Mouse (Mus musculus) forebrain, embryonic 12.5 days (tissue): ENCODE measurements at regions not wholly inside any gene's neighbourhood (a gene's known extent, or its start where the extent isn't known, plus 50 kb on each side); places are given as distances from the start of the nearest gene placed in this dataset.

ENCODE experiments used
- ATAC-seq: fragments of 200-750 bp; cut with Nextera tagmentation; 2 replicates; pipeline ENCODE4 v1.8.0; 2017; ENCODE audit warnings: moderate TSS enrichment; ENCODE audit not compliant: low FRiP score
- H3K27ac ChIP-seq: fragments of 300-500 bp; sonication (generic); 2 replicates; pipeline ENCODE4 v1.5.1; 2016; ENCODE audit warnings: mild to moderate bottlenecking
- H3K27me3 ChIP-seq: fragments of 300-500 bp; sonication (generic); 2 replicates; pipeline ENCODE4 v1.6.1; 2016; ENCODE audit warnings: mild to moderate bottlenecking
- H3K36me3 ChIP-seq: fragments of 300-500 bp; sonication (generic); replicated peaks from 2 replicates; pipeline ENCODE4 v1.6.1; 2016; ENCODE audit warnings: mild to moderate bottlenecking
- H3K4me1 ChIP-seq: fragments of 300-500 bp; sonication (generic); 2 replicates; pipeline ENCODE4 v1.6.1; 2016
- H3K4me2 ChIP-seq: fragments of 300-500 bp; sonication (generic); 2 replicates; pipeline ENCODE4 v1.6.1; 2016; ENCODE audit warnings: mild to moderate bottlenecking, moderate library complexity
- H3K4me3 ChIP-seq: fragments of 300-500 bp; sonication (generic); replicated peaks from 2 replicates; pipeline ENCODE4 v1.5.1; 2016; ENCODE audit warnings: mild to moderate bottlenecking
- H3K9ac ChIP-seq: fragments of 300-500 bp; sonication (generic); 2 replicates; pipeline ENCODE4 v1.6.1; 2016; ENCODE audit warnings: mild to moderate bottlenecking
- H3K9me3 ChIP-seq: fragments of 300-500 bp; sonication (generic); 2 replicates; pipeline ENCODE4 v1.6.1; 2016
- WGBS: fragments of 180-500 bp; shearing (Covaris S2); methylation state at CpG from one replicate; pipeline ENCODE4 v1.1.7; 2016; 5-methylcytosine and 5-hydroxymethylcytosine counted together

- peak; percentile 28 for ATAC-seq
- peaks cover 12% of the 10 kb centered on the region for H3K27me3 ChIP-seq
- H3K4me1 ChIP-seq = peaks cover 48% of the 10 kb centered on the region
- H3K36me3 ChIP-seq = no peaks in the 10 kb centered on the region
- no peak overlapping the region; the same call in 1 of the 2 replicates for H3K9ac ChIP-seq
- H3K9me3 ChIP-seq = no peaks in the 10 kb centered on the region
- no peak overlapping the region; the same call in 1 of the 2 replicates for H3K4me2 ChIP-seq
- no peak overlapping the region for H3K4me3 ChIP-seq
- 23% methylated on average over 10 of the region's 10 CpGs for WGBS
- 0 out of 2 replicates have a peak overlapping the region, but pooled peaks have one; percentile 46 for H3K27ac ChIP-seq
Measured at GRCm38 (mm10) chr8:25389371-25389855, 565.2 kb upstream of the Adam5 start.

- Histone ChIP-seq H3K4me1 (peaks cover 48% of the 10 kb centered on the region), H3K4me3 (no peak overlapping the region), H3K27ac (no peak overlapping the region), H3K4me2 (no peak overlapping the region), H3K9me3 (no peaks in the 10 kb centered on the region), H3K36me3 (no peaks in the 10 kb centered on the region), H3K9ac (no peak overlapping the region), H3K27me3 (peaks cover 11% of the 10 kb centered on the region; the same call in 1 of the 2 replicates)
- 58% methylated on average over 9 of the region's 9 CpGs for WGBS
- ATAC-seq = no peak
Measured at GRCm38 (mm10) chr8:25388811-25389210, 564.6 kb upstream of the Adam5 start.

- ATAC-seq = no peak
- WGBS = 76% methylated on average over 5 of the region's 5 CpGs
- peaks cover 20% of the 10 kb centered on the region for H3K4me1 ChIP-seq
Measured at GRCm38 (mm10) chr8:25385186-25385585, 561.0 kb upstream of the Adam5 start.

GRCm38 (mm10) chr8:25384591-25384990, 560.4 kb upstream of the Adam5 start:
- Histone ChIP-seq H3K4me2 (no peak overlapping the region), H3K27me3 (0 out of 2 replicates have a peak, but pooled peaks cover 5% of the 10 kb centered on the region), H3K4me3 (no peak overlapping the region), H3K9me3 (no peaks in the 10 kb centered on the region), H3K36me3 (no peaks in the 10 kb centered on the region), H3K4me1 (peaks cover 14% of the 10 kb centered on the region), H3K9ac (no peak overlapping the region), H3K27ac (no peak overlapping the region)
- WGBS = 87% methylated on average over 2 of the region's 2 CpGs
- ATAC-seq = no peak

More at GRCm38 (mm10) chr8:25385186-25385585, 561.0 kb upstream of the Adam5 start:
- Histone ChIP-seq H3K27me3 (0 out of 2 replicates have a peak, but pooled peaks cover 5% of the 10 kb centered on the region), H3K9ac (no peak overlapping the region), H3K4me3 (no peak overlapping the region), H3K9me3 (no peaks in the 10 kb centered on the region), H3K27ac (no peak overlapping the region), H3K4me2 (no peak overlapping the region), H3K36me3 (no peaks in the 10 kb centered on the region)

GRCm38 (mm10) chr8:25373276-25373675, 549.1 kb upstream of the Adam5 start:
- no peaks in the 10 kb centered on the region for H3K36me3 ChIP-seq
- H3K4me2 ChIP-seq = no peak overlapping the region
- H3K4me1 ChIP-seq = peaks cover 10% of the 10 kb centered on the region
- no peaks in the 10 kb centered on the region for H3K9me3 ChIP-seq
- no peak overlapping the region for H3K9ac ChIP-seq
- no peak overlapping the region for H3K27ac ChIP-seq
- no peak for ATAC-seq
- H3K27me3 ChIP-seq = peaks cover 15% of the 10 kb centered on the region; the same call in 1 of the 2 replicates
- WGBS = 70% methylated on average over 8 of the region's 8 CpGs
- H3K4me3 ChIP-seq = no peak overlapping the region

- Histone ChIP-seq H3K9me3 (no peaks in the 10 kb centered on the region), H3K4me3 (no peak overlapping the region), H3K9ac (no peak overlapping the region), H3K27me3 (peaks cover 15% of the 10 kb centered on the region; the same call in 1 of the 2 replicates), H3K27ac (no peak overlapping the region), H3K36me3 (no peaks in the 10 kb centered on the region), H3K4me2 (no peak overlapping the region), H3K4me1 (peaks cover 18% of the 10 kb centered on the region)
- ATAC-seq = no peak
- 43% methylated on average over 11 of the region's 11 CpGs for whole genome bisulfite sequencing
Measured at GRCm38 (mm10) chr8:25370947-25371346, 546.8 kb upstream of the Adam5 start.

- no peaks in the 10 kb centered on the region for H3K9me3 ChIP-seq
- H3K4me3 ChIP-seq = no peak overlapping the region
- 85% methylated on average over 2 of the region's 2 CpGs for WGBS
- ATAC-seq = no peak
- H3K4me1 ChIP-seq = peaks cover 18% of the 10 kb centered on the region
- peaks cover 15% of the 10 kb centered on the region; the same call in 1 of the 2 replicates for H3K27me3 ChIP-seq
- H3K36me3 ChIP-seq = no peaks in the 10 kb centered on the region
- no peak overlapping the region for H3K27ac ChIP-seq
- H3K9ac ChIP-seq = no peak overlapping the region
- H3K4me2 ChIP-seq = no peak overlapping the region
Measured at GRCm38 (mm10) chr8:25369331-25369730, 545.2 kb upstream of the Adam5 start.

- 2% methylated on average over 11 of the region's 11 CpGs for WGBS
- peak; percentile 36 for ATAC-seq
- Histone ChIP-seq H3K27ac (peak overlapping the region; percentile 61; the same call in 1 of the 2 replicates), H3K4me3 (no peak overlapping the region), H3K9ac (no peak overlapping the region), H3K27me3 (peaks cover 15% of the 10 kb centered on the region; the same call in 1 of the 2 replicates), H3K9me3 (no peaks in the 10 kb centered on the region), H3K36me3 (no peaks in the 10 kb centered on the region), H3K4me2 (peak overlapping the region; percentile 42), H3K4me1 (peaks cover 18% of the 10 kb centered on the region)
Measured at GRCm38 (mm10) chr8:25368561-25369091, 544.5 kb upstream of the Adam5 start.

GRCm38 (mm10) chr8:25367806-25368549, 543.8 kb upstream of the Adam5 start:
- Histone ChIP-seq H3K9me3 (no peaks in the 10 kb centered on the region), H3K9ac (no peak overlapping the region), H3K4me1 (peaks cover 15% of the 10 kb centered on the region), H3K27ac (peak overlapping the region; percentile 61; the same call in 1 of the 2 replicates), H3K27me3 (peaks cover 15% of the 10 kb centered on the region; the same call in 1 of the 2 replicates), H3K4me3 (no peak overlapping the region), H3K36me3 (no peaks in the 10 kb centered on the region), H3K4me2 (peak overlapping the region; percentile 42)
- 0 out of 2 replicates have a peak, but pooled peaks have one; percentile 17 for ATAC-seq
- WGBS = 18% methylated on average over 15 of the region's 15 CpGs

GRCm38 (mm10) chr8:25366181-25366580, 542.0 kb upstream of the Adam5 start:
- no peak for ATAC-seq
- peaks cover 15% of the 10 kb centered on the region for H3K4me1 ChIP-seq
- no peaks in the 10 kb centered on the region for H3K36me3 ChIP-seq
- H3K27me3 ChIP-seq = peaks cover 12% of the 10 kb centered on the region; the same call in 1 of the 2 replicates
- H3K4me2 ChIP-seq = no peak overlapping the region
- H3K4me3 ChIP-seq = no peak overlapping the region
- H3K27ac ChIP-seq = no peak overlapping the region
- WGBS = 28% methylated on average over 3 of the region's 3 CpGs
- H3K9ac ChIP-seq = no peak overlapping the region
- no peaks in the 10 kb centered on the region for H3K9me3 ChIP-seq

- ATAC-seq = no peak
- H3K36me3 ChIP-seq = no peaks in the 10 kb centered on the region
- peaks cover 1% of the 10 kb centered on the region for H3K4me1 ChIP-seq
- H3K27me3 ChIP-seq = no peaks in the 10 kb centered on the region
- H3K9me3 ChIP-seq = no peaks in the 10 kb centered on the region
- H3K9ac ChIP-seq = no peak overlapping the region
- WGBS = 73% methylated on average over 9 of the region's 9 CpGs
- no peak overlapping the region for H3K4me2 ChIP-seq
- H3K27ac ChIP-seq = no peak overlapping the region
- no peak overlapping the region for H3K4me3 ChIP-seq
Measured at GRCm38 (mm10) chr8:25362656-25363055, 538.5 kb upstream of the Adam5 start.

- H3K4me2 ChIP-seq = no peak overlapping the region
- H3K9me3 ChIP-seq = no peaks in the 10 kb centered on the region
- H3K36me3 ChIP-seq = no peaks in the 10 kb centered on the region
- H3K9ac ChIP-seq = no peak overlapping the region
- H3K4me1 ChIP-seq = no peaks in the 10 kb centered on the region
- H3K27me3 ChIP-seq = no peaks in the 10 kb centered on the region
- H3K27ac ChIP-seq = no peak overlapping the region
- no peak overlapping the region for H3K4me3 ChIP-seq
- no peak for ATAC-seq
- WGBS = 64% methylated on average over 4 of the region's 4 CpGs
Measured at GRCm38 (mm10) chr8:25362146-25362545, 538.0 kb upstream of the Adam5 start.
